Mouse (Mus musculus) small intestine, adult 2 months (tissue): ENCODE data around the gene Maml3. TPM values are rescaled to one million over a fixed set of nuclear protein-coding genes. Genes with fewer than 3 reads are reported as not detected.

Source experiments
- H3K27ac ChIP-seq: fragments of 200-500 bp; 2 replicates; pipeline ENCODE4 v1.5.1; 2012; ENCODE audit warnings: low read depth, low read length, control low read depth, inconsistent platforms; ENCODE audit not compliant: insufficient read depth
- H3K27me3 ChIP-seq: fragments of 200-500 bp; 2 replicates; pipeline ENCODE4 v1.6.1; 2012; ENCODE audit warnings: mild to moderate bottlenecking, moderate library complexity, low read length, inconsistent platforms; ENCODE audit not compliant: control insufficient read depth, insufficient read depth
- H3K36me3 ChIP-seq: fragments of 200-500 bp; 2 replicates; pipeline ENCODE4 v1.6.1; 2012; ENCODE audit warnings: mild to moderate bottlenecking, low read length, control low read depth, inconsistent platforms; ENCODE audit not compliant: control insufficient read depth, insufficient read depth
- H3K4me1 ChIP-seq: fragments of 200-500 bp; 2 replicates; pipeline ENCODE4 v1.6.1; 2012; ENCODE audit warnings: low read length, inconsistent platforms, mixed read lengths; ENCODE audit not compliant: control insufficient read depth, insufficient read depth, insufficient read length
- H3K4me3 ChIP-seq: fragments of 200-500 bp; 2 replicates; pipeline ENCODE4 v1.5.1; 2012; ENCODE audit warnings: low read depth, mild to moderate bottlenecking, control low read depth, inconsistent platforms, low read length, moderate library complexity
- CTCF ChIP-seq: fragments of 200-500 bp; IDR thresholded peaks from 2 replicates; pipeline ENCODE4 v1.5.1; 2012; ENCODE audit warnings: low read depth, mild to moderate bottlenecking, control low read depth, inconsistent platforms, low read length, moderate library complexity, mixed read lengths; ENCODE audit not compliant: insufficient replicate concordance, insufficient read length; ENCODE audit errors: extremely low read depth
- POLR2A ChIP-seq: fragments of 200-500 bp; IDR thresholded peaks from 2 replicates; pipeline ENCODE4 v1.6.1; 2012; ENCODE audit warnings: low read depth, mild to moderate bottlenecking, control low read depth, inconsistent platforms, low read length, moderate library complexity
- WGBS: fragments of 180-500 bp; shearing (Covaris S2); methylation state at CpG from one replicate; pipeline ENCODE4 v1.1.7; 2018; 5-methylcytosine and 5-hydroxymethylcytosine counted together
- polyA plus RNA-seq: library from polyadenylated mRNA; depleted of rRNA; stranded (reverse); fragments of >200 nt; gene quantifications from 2 replicates; pipeline ENCODE4 v1.2.3, GENCODE M21; 2012

Gene Maml3
- polyA plus RNA-seq, 1 experiment = 3.2 TPM

DNA sequence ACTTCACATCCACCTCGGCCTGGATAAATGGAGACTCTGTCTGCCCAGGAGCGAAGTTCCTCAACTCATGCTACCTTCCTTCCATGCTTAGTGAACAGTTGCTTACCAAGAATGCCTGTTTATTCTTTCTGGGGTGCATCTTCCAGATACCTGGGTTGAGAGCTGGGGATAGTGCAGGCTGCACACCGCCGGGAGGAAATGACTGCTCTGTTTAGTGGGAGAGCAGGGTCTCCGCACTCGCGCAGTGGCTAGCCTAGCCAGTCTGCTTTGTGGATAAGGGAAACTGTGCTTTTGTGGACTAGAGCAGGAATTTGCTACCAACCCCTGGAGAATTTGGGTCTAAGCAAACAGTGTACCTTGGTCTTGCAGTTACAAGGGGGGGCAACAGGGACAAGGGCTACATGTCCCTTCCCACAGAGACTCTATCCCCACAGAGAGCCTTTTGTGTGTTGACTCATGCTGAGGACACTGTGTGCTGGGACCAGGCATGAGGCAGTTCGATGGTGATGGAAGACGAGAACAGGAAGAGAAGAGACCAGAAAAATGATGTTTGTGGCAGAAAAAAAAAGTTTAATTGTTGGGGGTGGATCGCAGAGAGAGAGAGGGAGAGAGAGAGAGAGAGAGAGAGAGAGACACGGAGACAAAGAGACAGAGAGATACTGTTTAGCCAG is 442.9 kb downstream of the Maml3 start:
- Histone ChIP-seq H3K4me1 (peaks cover 11% of the 10 kb centered on the region; the same call in 1 of the 2 replicates), H3K27ac (peak overlapping the region; percentile 96), H3K27me3 (no peaks in the 10 kb centered on the region), H3K36me3 (peaks cover 12% of the 10 kb centered on the region), H3K4me3 (peak overlapping the region; percentile 67)
- WGBS = 32% methylated on average over 11 of the region's 11 CpGs
- TF ChIP-seq CTCF (no peak), POLR2A (no peak)

DNA sequence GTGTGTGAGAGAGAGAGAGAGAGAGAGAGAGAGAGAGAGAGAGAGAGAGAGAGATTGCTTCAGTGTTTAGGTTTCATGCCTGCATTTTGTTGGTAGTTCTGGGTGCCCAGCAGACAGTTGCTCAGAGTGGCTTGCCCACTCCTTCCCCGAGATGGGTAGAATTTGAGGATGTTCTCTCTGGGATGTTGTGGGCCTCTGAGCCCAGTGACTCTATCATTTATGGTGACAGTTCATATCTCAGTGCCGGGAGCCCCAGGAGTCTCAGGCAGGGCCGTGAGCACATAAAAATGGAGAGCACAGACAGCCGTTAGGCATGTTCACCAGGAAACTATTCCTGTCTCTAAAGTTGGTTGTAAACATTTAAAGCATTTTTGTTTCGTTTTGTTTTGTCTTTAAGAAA is 443.5 kb downstream of the Maml3 start:
- H3K27ac ChIP-seq = peak overlapping the region; percentile 96
- H3K27me3 ChIP-seq = no peaks in the 10 kb centered on the region
- H3K4me3 ChIP-seq = peak overlapping the region; percentile 63
- H3K36me3 ChIP-seq = peaks cover 9% of the 10 kb centered on the region
- TF ChIP-seq CTCF = no peak
- no peak for TF ChIP-seq POLR2A
- H3K4me1 ChIP-seq = peaks cover 11% of the 10 kb centered on the region; the same call in 1 of the 2 replicates
- WGBS = 8% methylated on average over 5 of the region's 5 CpGs

DNA sequence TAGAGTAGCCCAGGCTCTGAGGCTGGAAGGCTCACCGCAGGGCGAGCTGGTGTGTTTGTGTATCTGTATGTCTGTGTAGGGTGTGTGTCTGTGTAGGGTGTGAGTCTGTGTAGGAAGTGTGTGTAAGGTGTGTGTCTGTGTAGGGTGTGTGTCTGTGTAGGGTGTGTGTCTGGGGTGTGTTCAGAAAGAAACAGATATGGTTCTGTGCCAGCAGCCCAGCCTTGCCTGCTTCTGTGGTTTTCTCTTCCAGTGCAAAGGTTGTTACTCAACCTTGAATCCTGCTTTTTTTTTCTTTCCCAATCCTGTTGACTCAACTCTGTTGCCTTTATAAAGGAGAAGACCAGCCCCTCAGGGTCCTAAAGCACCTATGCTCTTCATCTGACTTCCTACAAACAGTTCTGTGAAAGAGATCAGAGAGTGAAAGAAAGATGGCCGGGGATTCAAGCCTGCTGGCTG is 444.0 kb downstream of the Maml3 start:
- Histone ChIP-seq H3K36me3 (peaks cover 7% of the 10 kb centered on the region), H3K4me3 (peak overlapping the region; percentile 63), H3K27ac (peak overlapping the region; percentile 96), H3K27me3 (no peaks in the 10 kb centered on the region), H3K4me1 (peaks cover 11% of the 10 kb centered on the region; the same call in 1 of the 2 replicates)
- no peak for TF ChIP-seq CTCF
- TF ChIP-seq POLR2A = no peak
- WGBS = 35% methylated on average over 3 of the region's 3 CpGs

DNA sequence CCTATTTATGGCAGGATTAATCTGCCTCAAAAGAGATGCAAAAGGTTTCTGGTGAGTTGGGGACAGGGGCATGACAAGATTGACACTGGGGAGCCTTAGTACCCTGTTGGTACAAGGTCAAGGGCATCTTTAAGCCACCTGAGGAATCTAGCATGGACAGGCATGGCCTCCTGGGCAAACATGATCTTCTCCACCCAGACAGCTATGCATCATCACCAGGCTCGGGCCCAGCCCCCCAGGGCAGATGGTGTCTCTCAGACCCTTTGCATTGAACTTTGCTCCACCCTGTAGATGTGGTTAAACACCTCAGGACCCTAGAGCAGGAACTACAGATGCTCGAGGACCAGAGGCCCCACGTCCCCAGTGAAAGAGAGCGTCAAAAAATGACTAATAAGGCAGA is 444.8 kb downstream of the Maml3 start, which contains the start of gene Mgst2:
Mgst2 (plus strand) TSS at position 301 of the 400 bp plus-strand sequence.
- 59% methylated on average over 4 of the region's 4 CpGs for WGBS

DNA sequence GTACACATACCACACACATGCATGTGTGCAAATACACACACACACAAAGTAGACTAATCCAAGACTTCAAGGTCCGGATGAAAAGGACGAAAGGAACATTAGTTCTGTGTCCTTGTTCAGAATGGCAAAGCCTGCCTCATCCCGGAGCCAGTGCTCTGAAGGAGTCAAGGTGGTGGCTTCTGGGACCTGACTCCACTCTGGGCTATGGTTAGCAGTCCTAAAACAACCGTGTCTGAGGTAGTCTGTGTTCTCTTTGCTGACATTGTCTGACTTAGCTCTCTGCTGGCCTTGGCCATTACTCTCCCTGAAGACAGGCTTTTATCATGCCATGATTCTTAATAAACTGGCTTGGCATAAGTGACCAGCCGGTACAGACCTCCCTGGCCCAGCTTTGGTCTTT is 445.5 kb downstream of the Maml3 start:
- Histone ChIP-seq H3K4me1 (peaks cover 11% of the 10 kb centered on the region; the same call in 1 of the 2 replicates), H3K36me3 (peaks cover 2% of the 10 kb centered on the region; the same call in 1 of the 2 replicates), H3K27ac (no peak overlapping the region), H3K4me3 (no peak overlapping the region), H3K27me3 (no peaks in the 10 kb centered on the region)
- 92% methylated on average over 5 of the region's 5 CpGs for whole genome bisulfite sequencing
- TF ChIP-seq POLR2A = no peak
- no peak for TF ChIP-seq CTCF

More for the DNA sequence above, 444.8 kb downstream of the Maml3 start, which contains the start of gene Mgst2:
- Histone ChIP-seq H3K27ac (peak within 1 kb of the TSS; percentile 96), H3K4me3 (peak within 1 kb of the TSS; percentile 63), H3K27me3 (no peaks in the 10 kb centered on the region), H3K36me3 (peaks cover 3% of the 10 kb centered on the region; the same call in 1 of the 2 replicates), H3K4me1 (peaks cover 11% of the 10 kb centered on the region; the same call in 1 of the 2 replicates)
- TF ChIP-seq CTCF = no peak
- TF ChIP-seq POLR2A = no peak

DNA sequence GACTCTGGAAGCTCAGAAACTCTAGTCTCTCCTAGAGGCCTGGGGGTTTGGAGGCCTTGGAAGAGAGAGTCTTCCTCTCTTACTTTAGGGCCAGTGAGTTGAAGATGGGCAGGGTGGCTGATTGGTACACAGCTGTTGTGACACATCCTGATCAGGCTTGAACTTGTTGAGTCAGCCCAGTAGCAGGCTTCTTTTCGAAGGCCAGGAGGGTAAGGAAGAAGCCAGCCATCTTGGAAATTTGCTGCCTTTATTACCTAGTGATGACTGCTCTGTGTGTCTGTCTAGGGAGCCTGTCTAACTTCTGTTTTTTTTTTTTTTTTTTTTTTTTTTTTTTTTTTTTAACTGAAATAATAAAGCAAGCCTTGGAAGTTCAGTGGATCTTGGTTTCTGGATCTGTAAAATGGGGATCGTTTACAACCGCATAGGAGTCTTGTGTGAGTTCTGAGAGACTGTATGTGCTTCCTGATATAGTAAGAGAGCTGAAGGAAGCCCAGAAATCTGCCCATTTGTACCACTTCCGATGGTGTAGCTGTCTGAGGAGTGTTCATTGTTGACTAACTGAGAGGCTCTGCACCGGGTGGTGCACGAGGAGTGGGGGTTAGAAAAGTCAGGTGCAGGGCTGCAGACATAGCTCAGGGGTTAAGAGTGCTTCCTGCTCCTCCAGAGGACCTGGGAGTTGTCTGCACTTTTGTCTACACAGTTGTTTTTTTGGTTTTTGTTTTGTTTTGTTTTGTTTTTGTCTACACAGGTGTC is 450.4 kb downstream of the Maml3 start:
- TF ChIP-seq CTCF = no peak
- no peak for TF ChIP-seq POLR2A
- Histone ChIP-seq H3K27me3 (no peaks in the 10 kb centered on the region), H3K4me3 (no peak overlapping the region), H3K4me1 (peaks cover 15% of the 10 kb centered on the region; the same call in 1 of the 2 replicates), H3K27ac (0 out of 2 replicates have a peak overlapping the region, but pooled peaks have one; percentile 6), H3K36me3 (no peaks in the 10 kb centered on the region)
- 60% methylated on average over 6 of the region's 6 CpGs for WGBS

DNA sequence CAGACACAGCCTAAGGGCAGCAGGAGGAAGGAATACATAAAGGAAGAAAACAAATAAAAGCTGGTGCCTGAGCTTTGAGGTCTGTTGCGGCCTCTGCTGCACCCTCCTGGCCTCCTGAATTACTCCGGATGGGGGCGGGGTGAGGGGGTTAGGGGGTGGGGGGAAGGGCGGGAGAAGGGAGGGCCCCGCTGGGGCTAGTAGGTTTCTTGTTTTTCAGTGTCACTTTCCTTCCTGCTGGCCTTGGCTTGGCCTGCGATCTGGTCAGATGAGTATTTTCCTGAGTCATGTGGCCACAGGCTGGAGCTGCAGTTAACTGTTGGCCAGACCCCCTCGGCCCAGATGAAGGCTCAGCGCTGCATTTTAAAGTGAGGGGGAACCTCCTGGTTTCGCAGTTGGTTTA is 452.2 kb downstream of the Maml3 start:
- 6% methylated on average over 9 of the region's 9 CpGs for WGBS
- Histone ChIP-seq H3K4me3 (peak overlapping the region; percentile 39), H3K27me3 (no peaks in the 10 kb centered on the region), H3K4me1 (peaks cover 20% of the 10 kb centered on the region; the same call in 1 of the 2 replicates), H3K36me3 (no peaks in the 10 kb centered on the region), H3K27ac (peak overlapping the region; percentile 52)
- TF ChIP-seq CTCF (no peak), POLR2A (no peak)
